Comparison of ENCODE assay signal across 9 mouse cellular contexts in the genomic region with DNA sequence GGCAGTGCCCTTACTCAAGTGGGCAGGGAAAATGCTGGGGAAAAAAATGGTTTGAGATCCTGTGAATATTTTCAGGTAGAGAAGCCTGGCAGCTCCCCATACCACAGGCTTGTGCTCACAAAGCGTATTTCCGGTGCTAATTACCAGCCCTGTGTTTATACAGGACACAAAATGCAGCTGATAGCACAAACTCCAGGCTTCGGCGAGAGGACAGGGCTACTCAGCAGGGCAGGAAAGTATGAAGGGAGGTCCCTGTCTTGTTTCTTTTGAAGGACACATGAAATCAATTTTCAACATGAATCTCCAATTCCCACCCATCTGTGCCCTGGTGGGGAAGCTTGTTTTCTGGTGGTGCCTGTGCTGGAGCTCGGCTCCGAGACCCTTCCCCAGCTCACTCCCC.
A peak's percentile ranks its signal among the peaks of the same experiment; 100 is the strongest.
DNase-seq lines count a peak whose midpoint lies in the region; ATAC-seq lines count a peak whose summit lies in the region.
"Had no signal": no experiment of that assay in that cellular context is flagged by ENCODE, and none has a peak within 500 bp of the region (broad histone marks: within the 10 kb centered on the region; RNA-seq: fewer than 3 reads in every experiment).

No protein-coding gene starts in this region.

- H3K4me3 ChIP-seq in forebrain, embryonic 10.5 days, result no peak overlapping the region
- no peak overlapping the region for H3K4me3 ChIP-seq in forebrain, embryonic 16.5 days (replicated peaks; ENCODE audit: low read length)
- no peak overlapping the region for H3K4me3 ChIP-seq in kidney, embryonic 16.5 days (ENCODE audit: low read length)
- H3K4me3 ChIP-seq in embryonic facial prominence, embryonic 13.5 days, result no peak overlapping the region
- H3K4me3 ChIP-seq in liver, embryonic 13.5 days (replicated peaks), result no peak overlapping the region
- H3K4me3 ChIP-seq: liver, embryonic 15.5 days had no signal

- H3K9ac ChIP-seq in forebrain, embryonic 16.5 days (replicated peaks; ENCODE audit: low read depth, low read length), result no peak overlapping the region
- 0 out of 2 replicates have a peak overlapping the region, but pooled peaks have one; percentile 18 for H3K9ac ChIP-seq in kidney, embryonic 16.5 days (replicated peaks; ENCODE audit: low read length)
- H3K9ac ChIP-seq in embryonic facial prominence, embryonic 13.5 days, result no peak overlapping the region
- no peak overlapping the region for H3K9ac ChIP-seq in liver, embryonic 13.5 days
- H3K9ac ChIP-seq: liver, embryonic 15.5 days had no signal

- H3K4me1 ChIP-seq in forebrain, embryonic 10.5 days, result peaks cover 100% of the 10 kb centered on the region
- peaks cover 35% of the 10 kb centered on the region for H3K4me1 ChIP-seq in forebrain, embryonic 16.5 days (replicated peaks; ENCODE audit: control insufficient read depth, insufficient read depth, low read length)
- H3K4me1 ChIP-seq in kidney, embryonic 16.5 days (ENCODE audit: insufficient read depth, low read length), result peaks cover 86% of the 10 kb centered on the region
- H3K4me1 ChIP-seq in embryonic facial prominence, embryonic 13.5 days, result peaks cover 97% of the 10 kb centered on the region
- H3K4me1 ChIP-seq in liver, embryonic 13.5 days (replicated peaks), result peaks cover 52% of the 10 kb centered on the region

- no peak overlapping the region for H3K4me2 ChIP-seq in forebrain, embryonic 16.5 days (ENCODE audit: low read length)
- H3K4me2 ChIP-seq in kidney, embryonic 16.5 days (replicated peaks; ENCODE audit: low read depth, low read length), result no peak overlapping the region
- H3K4me2 ChIP-seq in embryonic facial prominence, embryonic 13.5 days, result no peak overlapping the region
- H3K4me2 ChIP-seq in liver, embryonic 13.5 days, result no peak overlapping the region
- H3K4me2 ChIP-seq: liver, embryonic 15.5 days had no signal

- H3K36me3 ChIP-seq in forebrain, embryonic 10.5 days (replicated peaks), result no peaks in the 10 kb centered on the region
- no peaks in the 10 kb centered on the region for H3K36me3 ChIP-seq in forebrain, embryonic 16.5 days (ENCODE audit: control insufficient read depth, insufficient read depth)
- no peaks in the 10 kb centered on the region for H3K36me3 ChIP-seq in kidney, embryonic 16.5 days (ENCODE audit: insufficient read depth, low read length)
- no peaks in the 10 kb centered on the region for H3K36me3 ChIP-seq in embryonic facial prominence, embryonic 13.5 days
- H3K36me3 ChIP-seq in liver, embryonic 13.5 days, result no peaks in the 10 kb centered on the region
- H3K36me3 ChIP-seq: liver, embryonic 15.5 days had no signal

- no peaks in the 10 kb centered on the region for H3K9me3 ChIP-seq in forebrain, embryonic 10.5 days
- no peaks in the 10 kb centered on the region for H3K9me3 ChIP-seq in forebrain, embryonic 16.5 days (ENCODE audit: control insufficient read depth, low read length)
- H3K9me3 ChIP-seq in kidney, embryonic 16.5 days (ENCODE audit: low read length), result no peaks in the 10 kb centered on the region
- no peaks in the 10 kb centered on the region for H3K9me3 ChIP-seq in embryonic facial prominence, embryonic 13.5 days
- H3K9me3 ChIP-seq in liver, embryonic 13.5 days (replicated peaks), result no peaks in the 10 kb centered on the region
- H3K9me3 ChIP-seq: liver, embryonic 15.5 days had no signal

- H3K27ac ChIP-seq in forebrain, embryonic 10.5 days, result peak overlapping the region; percentile 89
- H3K27ac ChIP-seq in forebrain, embryonic 16.5 days (ENCODE audit: low read length), result no peak overlapping the region
- H3K27ac ChIP-seq in kidney, embryonic 16.5 days (ENCODE audit: low read length), result peak overlapping the region; percentile 97
- H3K27ac ChIP-seq in embryonic facial prominence, embryonic 13.5 days, result peak overlapping the region; percentile 87
- peak overlapping the region; percentile 61 for H3K27ac ChIP-seq in liver, embryonic 13.5 days

- DNase-seq in forebrain, embryonic 10.5 days (ENCODE audit: extremely low spot score, low spot score), result no peak
- DNase-seq in kidney, postnatal 14 days, result no peak
- DNase-seq in liver, embryonic 13.5 days, result no peak
- DNase-seq in c-Kit-positive CD71-positive TER-119-positive erythroid progenitor cells, embryonic 14.5 days (ENCODE audit: low spot score), result no peak
- no peak for DNase-seq in retina, embryonic 14.5 days (ENCODE audit: low spot score)

- ATAC-seq in forebrain, embryonic 16.5 days, result no peak
- ATAC-seq in kidney, embryonic 16.5 days (ENCODE audit: low FRiP score, low TSS enrichment), result no peak
- ATAC-seq in embryonic facial prominence, embryonic 13.5 days (ENCODE audit: insufficient number of reproducible peaks, insufficient read depth, low FRiP score, low TSS enrichment, low read depth), result no peak
- no peak for ATAC-seq in liver, embryonic 13.5 days (ENCODE audit: low read depth)

- no peaks in the 10 kb centered on the region for H3K27me3 ChIP-seq in forebrain, embryonic 10.5 days (ENCODE audit: poor library complexity, severe bottlenecking)
- no peaks in the 10 kb centered on the region for H3K27me3 ChIP-seq in forebrain, embryonic 16.5 days (replicated peaks; ENCODE audit: control insufficient read depth, insufficient read depth, low read length)
- no peaks in the 10 kb centered on the region for H3K27me3 ChIP-seq in kidney, embryonic 16.5 days (ENCODE audit: insufficient read depth, low read length)
- H3K27me3 ChIP-seq in embryonic facial prominence, embryonic 13.5 days, result no peaks in the 10 kb centered on the region
- no peaks in the 10 kb centered on the region for H3K27me3 ChIP-seq in liver, embryonic 13.5 days
- H3K27me3 ChIP-seq: liver, embryonic 15.5 days had no signal

- WGBS in forebrain, embryonic 10.5 days, result 64% methylated on average over 6 of the region's 6 CpGs
- WGBS in forebrain, embryonic 16.5 days, result 43% methylated on average over 6 of the region's 6 CpGs
- 27% methylated on average over 6 of the region's 6 CpGs for WGBS in kidney, embryonic 16.5 days
- WGBS in embryonic facial prominence, embryonic 13.5 days, result 16% methylated on average over 6 of the region's 6 CpGs
- 54% methylated on average over 6 of the region's 6 CpGs for WGBS in liver, embryonic 13.5 days (ENCODE audit: insufficient replicate concordance)
